Mouse (Mus musculus) left cerebral cortex, adult 11 months (tissue): ENCODE results near the gene Antxr1.
A peak's percentile ranks its signal among the peaks of the same experiment; 100 is the strongest.

ENCODE experiments used
- DNase-seq: peaks from one replicate; pipeline ENCODE4 v3.0.0; 2022; ENCODE audit warnings: low spot score

The Antxr1 gene

GRCm38 (mm10) chr6:87335091-87335934 lies at the start of gene Antxr1:
TSS of gene Antxr1 (minus strand) at chr6:87335821.
- DNase-seq: no peak

GRCm38 (mm10) chr6:87384761-87385160 lies 49.1 kb upstream of the Antxr1 start:
- DNase-seq: peak; percentile 10

- DNase-seq: no peak
Observed at GRCm38 (mm10) chr6:87383926-87384691, 48.5 kb upstream of the Antxr1 start.

DNA sequence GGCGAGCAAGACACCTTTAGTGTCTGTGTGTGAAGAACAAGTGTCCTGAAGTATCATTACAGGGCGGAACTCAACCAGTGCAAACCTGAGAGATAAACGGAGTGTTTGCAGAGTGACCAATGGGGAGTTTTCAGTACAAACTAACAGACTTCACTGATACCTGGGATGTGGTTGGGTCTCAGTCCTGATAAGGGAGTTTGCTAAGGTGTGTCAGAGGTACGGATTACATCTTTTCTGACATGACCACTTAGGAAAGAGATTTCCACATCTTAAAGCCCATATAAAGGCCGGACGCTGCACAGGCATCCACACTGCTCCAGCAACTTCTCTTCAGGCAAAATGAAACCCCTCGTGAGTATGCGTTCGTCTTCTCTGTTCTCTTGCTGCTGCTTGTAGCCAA lies 37.4 kb upstream of the Antxr1 start, which contains the start of gene Gkn2:
Gene Gkn2 (plus strand): TSS at position 301 of the 400 bp plus-strand sequence.
- DNase-seq: no peak

DNA sequence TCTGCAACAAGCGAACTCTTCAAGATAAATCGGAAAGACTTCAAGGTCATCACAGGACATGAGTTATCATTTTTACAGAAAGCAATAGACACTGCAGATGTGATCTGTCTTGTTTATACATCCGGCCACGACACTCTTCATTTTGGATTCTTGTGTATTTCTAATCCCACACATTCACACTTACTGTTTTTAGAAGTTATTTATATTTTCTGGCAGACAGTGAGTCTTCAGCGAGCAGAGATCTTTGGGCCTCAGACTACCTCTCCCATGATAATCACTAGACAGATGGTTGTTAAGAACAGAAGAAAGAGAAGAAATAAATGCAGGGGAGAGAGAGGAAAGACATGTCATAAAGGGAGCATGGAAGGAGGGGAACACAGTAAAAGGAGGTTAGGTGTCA lies 33.6 kb upstream of the Antxr1 start:
- no peak for DNase-seq

DNA sequence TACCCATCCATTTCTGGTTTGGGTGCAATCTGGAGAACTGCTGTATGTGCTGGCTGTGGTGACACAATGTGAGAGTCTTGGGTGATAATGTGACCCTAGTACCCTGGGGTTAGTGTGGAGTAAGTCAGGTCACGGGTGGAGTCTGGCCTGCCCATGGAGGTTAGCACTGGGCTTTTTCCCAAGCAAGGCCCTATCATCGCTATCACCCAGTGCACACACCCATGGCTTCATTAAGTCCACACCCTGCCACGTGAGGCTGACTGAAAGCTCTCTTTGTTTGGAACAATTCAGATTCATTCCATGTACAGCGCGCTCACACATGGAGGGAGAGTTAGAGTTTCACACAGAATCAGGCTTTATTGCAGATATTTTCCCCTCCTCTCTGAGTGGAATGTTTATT lies 18.8 kb upstream of the Antxr1 start:
- DNase-seq: no peak

- DNase-seq: no peak
Observed at GRCm38 (mm10) chr6:87350829-87351228, 15.2 kb upstream of the Antxr1 start, which contains the start of gene Gkn1. TSS of gene Gkn1 (minus strand) at chr6:87350942.

DNA sequence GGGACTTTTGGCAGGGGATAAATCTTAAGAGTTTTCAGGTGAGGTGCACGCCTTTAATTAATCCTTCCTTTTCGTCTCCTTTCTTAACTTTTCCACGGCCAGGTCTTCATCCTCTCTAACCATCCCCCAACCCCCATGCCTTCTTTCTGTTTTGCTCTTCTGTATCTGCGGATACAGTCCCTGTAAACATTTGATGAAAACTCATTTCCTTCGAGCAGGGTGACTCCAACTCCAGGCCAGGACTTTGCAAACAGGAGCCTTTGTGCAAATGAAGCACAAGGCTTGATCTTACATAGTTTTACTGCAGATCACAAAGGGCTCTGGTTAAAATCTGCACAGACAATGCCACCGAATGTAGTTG lies 294 bp upstream of the Antxr1 start:
- DNase-seq: no peak

GRCm38 (mm10) chr6:87334361-87335090 lies 1.1 kb downstream of the Antxr1 start:
- DNase-seq: peak; percentile 29

DNA sequence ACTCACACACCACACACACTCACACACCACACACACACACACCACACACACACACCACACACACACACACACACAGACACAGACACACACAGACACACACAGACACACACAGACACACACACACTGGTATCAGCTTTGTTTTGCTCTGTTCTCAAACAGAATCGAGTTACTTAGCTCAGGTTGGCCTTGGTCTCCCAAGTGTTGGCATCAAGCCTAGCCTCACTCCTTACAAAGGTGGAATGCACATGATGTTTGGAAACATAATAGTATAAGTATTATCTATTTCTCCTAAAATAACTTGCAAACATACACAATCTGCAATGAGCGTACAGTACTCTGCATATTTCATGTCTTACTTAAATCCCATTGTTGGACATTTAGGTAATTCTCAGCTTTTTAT lies 3.2 kb downstream of the Antxr1 start:
- no peak for DNase-seq

- DNase-seq: no peak
Observed at GRCm38 (mm10) chr6:87328265-87329173, 7.1 kb downstream of the Antxr1 start.

GRCm38 (mm10) chr6:87326932-87327331 lies 8.7 kb downstream of the Antxr1 start:
- no peak for DNase-seq

GRCm38 (mm10) chr6:87323381-87323780 lies 12.2 kb downstream of the Antxr1 start:
- DNase-seq: no peak

- no peak for DNase-seq
Observed at GRCm38 (mm10) chr6:87318651-87319050, 17.0 kb downstream of the Antxr1 start.

GRCm38 (mm10) chr6:87316966-87317365 lies 18.7 kb downstream of the Antxr1 start:
- DNase-seq: no peak

GRCm38 (mm10) chr6:87312761-87313160 lies 22.9 kb downstream of the Antxr1 start:
- DNase-seq: no peak

GRCm38 (mm10) chr6:87304486-87304885 lies 31.1 kb downstream of the Antxr1 start:
- DNase-seq: no peak

- DNase-seq: no peak
Observed at GRCm38 (mm10) chr6:87302746-87303145, 32.9 kb downstream of the Antxr1 start.

GRCm38 (mm10) chr6:87301991-87302390 lies 33.6 kb downstream of the Antxr1 start:
- no peak for DNase-seq

GRCm38 (mm10) chr6:87294904-87295303 lies 40.7 kb downstream of the Antxr1 start:
- no peak for DNase-seq
